Mouse (Mus musculus) bone marrow, adult 2 months (tissue): ENCODE data around the gene Tbxa2r.

ENCODE experiments used
- CTCF ChIP-seq: fragments of 200-500 bp; IDR thresholded peaks from 2 replicates; pipeline ENCODE4 v1.5.1; 2011; ENCODE audit warnings: low read length, control low read depth; ENCODE audit not compliant: control insufficient read depth, insufficient read depth
- POLR2A ChIP-seq: fragments of 200-500 bp; IDR thresholded peaks from 2 replicates; pipeline ENCODE4 v1.6.1; 2011; ENCODE audit warnings: low read depth, mild to moderate bottlenecking, control low read depth, low read length, borderline replicate concordance; ENCODE audit not compliant: control insufficient read depth

DNA sequence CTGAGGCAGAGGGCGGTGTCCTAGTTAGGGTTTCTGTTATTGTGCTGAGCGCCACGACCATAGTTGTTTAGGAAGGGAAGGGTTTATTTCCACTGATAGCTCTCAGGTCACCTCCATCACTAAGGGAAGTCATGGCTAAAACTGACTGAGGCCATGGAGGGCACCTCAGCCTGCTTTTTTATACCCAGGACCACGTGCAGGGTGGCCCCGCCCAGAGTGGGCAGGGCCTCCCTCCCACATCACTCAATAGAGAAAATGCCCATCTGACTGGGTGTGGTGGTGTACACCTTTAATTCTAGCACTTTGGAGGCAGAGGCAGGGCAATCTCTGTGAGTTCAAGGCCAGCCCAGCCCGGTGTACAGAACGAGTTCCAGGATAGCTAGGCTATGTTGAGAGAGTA lies 14.3 kb upstream of the Tbxa2r start:
- TF ChIP-seq CTCF = no peak
- TF ChIP-seq POLR2A = no peak
